Mouse (Mus musculus): Measurements from ENCODE around the gene Rplp1. TPM values are rescaled to one million over a fixed set of nuclear protein-coding genes. Genes with fewer than 3 reads are reported as not detected.

Rplp1 gene
- polyA plus RNA-seq, 1 experiment from 2014 or later, result 1,074 TPM

- no peak overlapping the region for H3K4me3 ChIP-seq (ENCODE audit: low read depth, low read length)
- no peaks in the 10 kb centered on the region for H3K27me3 ChIP-seq (ENCODE audit: control insufficient read depth, insufficient read depth, low read length)
- H3K36me3 ChIP-seq (ENCODE audit: control insufficient read depth, insufficient read depth, low read length), result no peaks in the 10 kb centered on the region
- H3K4me2 ChIP-seq (ENCODE audit: low read depth), result 0 out of 2 replicates have a peak overlapping the region, but pooled peaks have one; percentile 7
- 18% methylated on average over 22 of the region's 22 CpGs for WGBS
- DNase-seq (ENCODE audit: low spot score), result peak; percentile 64
- H3K9ac ChIP-seq (ENCODE audit: low read length), result no peak overlapping the region
- ATAC-seq (ENCODE audit: insufficient read depth, low FRiP score, low TSS enrichment), result peak; percentile 35; the same call in 1 of the 2 replicates
- H3K9me3 ChIP-seq (ENCODE audit: control insufficient read depth, low read length), result no peaks in the 10 kb centered on the region
- H3K27ac ChIP-seq (ENCODE audit: low read depth, low read length), result peak overlapping the region; percentile 35; the same call in 1 of the 2 replicates
- H3K4me1 ChIP-seq (ENCODE audit: control insufficient read depth, insufficient read depth, low read length), result peaks cover 28% of the 10 kb centered on the region
These were observed 36.8 kb downstream of the Rplp1 start for GRCm38 (mm10) chr9:61877373-61878112.

DNA sequence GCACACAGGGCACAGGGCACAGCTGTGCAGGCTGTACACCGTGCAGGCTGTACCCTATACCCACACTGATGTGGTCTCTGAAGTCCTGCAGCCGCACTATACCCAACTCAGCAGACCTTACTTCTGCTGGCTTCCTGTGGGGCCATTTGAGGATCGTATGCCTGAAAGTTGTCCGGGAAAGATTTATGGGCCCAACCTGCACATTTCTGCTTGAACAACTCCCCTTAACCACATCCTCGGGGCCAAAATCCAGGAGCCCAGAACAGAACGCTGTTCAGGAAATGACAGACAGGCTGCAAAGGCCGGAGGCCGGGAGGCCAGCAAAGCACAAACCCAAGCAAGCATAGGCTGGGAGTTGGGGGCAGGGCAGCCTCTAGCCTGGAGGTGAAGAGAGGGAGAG lies 41.0 kb downstream of the Rplp1 start:
- Histone ChIP-seq H3K4me3 (ENCODE audit: low read depth, low read length) (no peak overlapping the region), H3K9ac (ENCODE audit: low read length) (no peak overlapping the region; the same call in 1 of the 2 replicates), H3K36me3 (ENCODE audit: control insufficient read depth, insufficient read depth, low read length) (no peaks in the 10 kb centered on the region), H3K9me3 (ENCODE audit: control insufficient read depth, low read length) (no peaks in the 10 kb centered on the region), H3K27me3 (ENCODE audit: control insufficient read depth, insufficient read depth, low read length) (no peaks in the 10 kb centered on the region), H3K27ac (ENCODE audit: low read depth, low read length) (peak overlapping the region; percentile 85), H3K4me1 (ENCODE audit: control insufficient read depth, insufficient read depth, low read length) (peaks cover 40% of the 10 kb centered on the region), H3K4me2 (ENCODE audit: low read depth) (no peak overlapping the region)
- DNase-seq (ENCODE audit: low spot score) (peak; percentile 36), ATAC-seq (ENCODE audit: insufficient read depth, low FRiP score, low TSS enrichment) (no peak)
- 22% methylated on average over 8 of the region's 8 CpGs for WGBS

DNA sequence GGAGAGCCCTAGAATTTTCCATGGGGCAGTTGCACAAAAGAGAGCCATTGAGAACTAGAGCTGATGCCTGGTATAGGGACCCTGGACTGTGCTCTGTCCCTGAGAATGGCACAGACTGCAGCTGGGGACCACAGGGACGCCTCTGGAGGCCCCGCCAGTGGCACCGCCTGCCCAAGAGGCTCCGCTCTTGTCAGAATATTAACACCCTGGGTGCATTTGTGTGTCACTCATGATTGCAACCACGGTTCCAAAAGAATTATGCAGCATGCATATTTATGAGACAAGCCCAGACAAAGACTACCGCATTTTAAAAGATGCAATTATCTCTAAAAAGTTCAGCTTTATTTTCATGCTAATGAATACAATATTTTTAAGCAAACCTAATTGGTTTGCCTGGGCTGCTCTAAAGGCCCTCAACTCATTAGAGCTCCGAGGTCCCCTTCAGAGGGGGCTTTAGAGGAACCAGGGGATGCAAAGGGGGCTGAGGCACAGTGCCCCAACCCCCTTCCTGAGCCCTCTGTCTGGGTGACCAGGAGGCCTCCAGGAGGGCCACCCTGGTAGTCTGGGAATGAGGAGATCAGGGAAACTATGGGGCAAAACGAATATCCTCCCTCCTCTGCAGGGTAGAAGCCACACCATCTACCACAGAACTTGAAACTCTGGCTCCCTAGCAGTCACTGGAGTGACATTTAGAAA lies 41.9 kb downstream of the Rplp1 start:
- H3K27me3 ChIP-seq (ENCODE audit: control insufficient read depth, insufficient read depth, low read length), result no peaks in the 10 kb centered on the region
- peak; percentile 90 for ATAC-seq (ENCODE audit: insufficient read depth, low FRiP score, low TSS enrichment)
- no peaks in the 10 kb centered on the region for H3K9me3 ChIP-seq (ENCODE audit: control insufficient read depth, low read length)
- DNase-seq (ENCODE audit: low spot score), result peak; percentile 70
- no peaks in the 10 kb centered on the region for H3K36me3 ChIP-seq (ENCODE audit: control insufficient read depth, insufficient read depth, low read length)
- peak overlapping the region; percentile 85 for H3K27ac ChIP-seq (ENCODE audit: low read depth, low read length)
- H3K4me2 ChIP-seq (ENCODE audit: low read depth), result no peak overlapping the region
- WGBS, result 30% methylated on average over 8 of the region's 8 CpGs
- peaks cover 34% of the 10 kb centered on the region for H3K4me1 ChIP-seq (ENCODE audit: control insufficient read depth, insufficient read depth, low read length)
- H3K9ac ChIP-seq (ENCODE audit: low read length), result no peak overlapping the region
- no peak overlapping the region for H3K4me3 ChIP-seq (ENCODE audit: low read depth, low read length)

GRCm38 (mm10) chr9:61871839-61872238 lies 42.5 kb downstream of the Rplp1 start:
- DNase-seq (ENCODE audit: low spot score) (no peak), ATAC-seq (ENCODE audit: insufficient read depth, low FRiP score, low TSS enrichment) (peak; percentile 58)
- H3K27me3 ChIP-seq (ENCODE audit: control insufficient read depth, insufficient read depth, low read length), result no peaks in the 10 kb centered on the region
- H3K9ac ChIP-seq (ENCODE audit: low read length), result no peak overlapping the region
- no peak overlapping the region for H3K4me2 ChIP-seq (ENCODE audit: low read depth)
- H3K4me3 ChIP-seq (ENCODE audit: low read depth, low read length), result no peak overlapping the region
- peaks cover 32% of the 10 kb centered on the region for H3K4me1 ChIP-seq (ENCODE audit: control insufficient read depth, insufficient read depth, low read length)
- H3K36me3 ChIP-seq (ENCODE audit: control insufficient read depth, insufficient read depth, low read length), result no peaks in the 10 kb centered on the region
- WGBS, result 48% methylated on average over 6 of the region's 6 CpGs
- H3K27ac ChIP-seq (ENCODE audit: low read depth, low read length), result peak overlapping the region; percentile 80
- no peaks in the 10 kb centered on the region for H3K9me3 ChIP-seq (ENCODE audit: control insufficient read depth, low read length)

DNA sequence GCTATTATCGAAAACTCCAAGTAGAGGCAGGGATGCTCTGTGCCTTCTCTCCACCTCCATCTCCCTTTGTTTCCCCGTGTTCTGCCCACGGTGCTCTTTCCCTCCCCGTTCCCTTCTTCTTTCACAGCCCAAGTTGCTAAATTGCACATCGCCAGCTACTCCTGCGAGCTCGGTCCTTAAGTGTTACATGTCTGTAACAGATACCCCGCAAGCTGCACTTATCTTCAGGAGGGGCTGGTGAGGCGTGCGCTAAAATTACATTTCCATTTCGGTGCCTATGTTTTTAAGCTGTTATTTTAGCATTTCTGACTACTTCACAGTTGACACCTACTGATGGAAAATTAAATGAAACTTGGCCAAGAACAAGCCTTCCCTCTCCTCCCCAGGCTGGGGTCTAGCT lies 46.7 kb downstream of the Rplp1 start:
- no peak overlapping the region for H3K4me2 ChIP-seq (ENCODE audit: low read depth)
- no peaks in the 10 kb centered on the region for H3K36me3 ChIP-seq (ENCODE audit: control insufficient read depth, insufficient read depth, low read length)
- ATAC-seq (ENCODE audit: insufficient read depth, low FRiP score, low TSS enrichment) (no peak), DNase-seq (ENCODE audit: low spot score) (no peak)
- no peaks in the 10 kb centered on the region for H3K27me3 ChIP-seq (ENCODE audit: control insufficient read depth, insufficient read depth, low read length)
- H3K4me3 ChIP-seq (ENCODE audit: low read depth, low read length), result no peak overlapping the region
- H3K4me1 ChIP-seq (ENCODE audit: control insufficient read depth, insufficient read depth, low read length), result peaks cover 16% of the 10 kb centered on the region
- H3K27ac ChIP-seq (ENCODE audit: low read depth, low read length), result no peak overlapping the region
- H3K9me3 ChIP-seq (ENCODE audit: control insufficient read depth, low read length), result no peaks in the 10 kb centered on the region
- 77% methylated on average over 11 of the region's 11 CpGs for WGBS
- H3K9ac ChIP-seq (ENCODE audit: low read length), result no peak overlapping the region

Other genes with a start within 250 kb of the Rplp1 start
- 95.4 and 106 TPM in 2 replicates for gene Kif23, start 32.2 kb upstream of the Rplp1 start, polyA plus RNA-seq (2014; fragmentation: Nextera tagmentation; extraction: Ambion mirVana)
- gene Paqr5, start 112.3 kb upstream of the Rplp1 start, polyA plus RNA-seq (2014; fragmentation: Nextera tagmentation; extraction: Ambion mirVana), result 0.27 and 0.64 TPM in 2 replicates
- gene Glce, start 208.1 kb upstream of the Rplp1 start, polyA plus RNA-seq (2014; fragmentation: Nextera tagmentation; extraction: Ambion mirVana), result 24.6 and 28.1 TPM in 2 replicates

All from neural tube, embryonic 11.5 days (tissue).